Mouse (Mus musculus) right cerebral cortex, postnatal 14 days (tissue): ENCODE measurements around the gene Plcb1.
A peak's percentile ranks its signal among the peaks of the same experiment; 100 is the strongest.
"Not testable (repeated sequence)": the region's sequence is repeated elsewhere in the genome, so short reads cannot be mapped to it uniquely, and the experiment has no call there.

Experiments used
- DNase-seq: peaks from one replicate; pipeline ENCODE4 v3.0.0; 2022

The Plcb1 gene

DNA sequence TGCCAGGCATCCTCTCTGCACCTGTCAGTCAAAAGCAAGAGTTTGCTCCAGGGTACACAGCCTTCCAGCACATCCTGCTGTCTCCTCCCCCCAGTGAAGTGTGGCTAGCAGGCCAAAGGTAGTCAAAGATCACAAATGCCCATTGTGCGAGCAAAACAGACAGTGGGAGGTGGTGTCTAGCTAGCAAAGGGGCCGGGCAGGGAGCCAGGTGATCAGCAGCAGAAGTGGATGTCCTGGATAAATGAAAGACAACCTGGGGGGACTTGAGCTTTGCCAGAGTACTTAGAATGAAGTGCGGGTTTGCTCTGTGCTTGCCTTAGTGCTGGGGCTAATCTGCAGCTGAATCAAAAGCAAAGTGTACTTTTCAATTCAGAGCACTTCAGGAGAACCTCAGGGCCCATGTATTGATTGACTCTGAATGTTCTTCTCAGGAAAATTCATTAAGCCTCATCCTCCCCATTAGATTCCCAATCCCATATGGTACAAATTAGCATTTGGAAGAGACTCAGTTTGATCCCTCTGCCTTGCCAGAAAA lies 191.0 kb downstream of the Plcb1 start:
- peak; percentile 19 for DNase-seq

DNA sequence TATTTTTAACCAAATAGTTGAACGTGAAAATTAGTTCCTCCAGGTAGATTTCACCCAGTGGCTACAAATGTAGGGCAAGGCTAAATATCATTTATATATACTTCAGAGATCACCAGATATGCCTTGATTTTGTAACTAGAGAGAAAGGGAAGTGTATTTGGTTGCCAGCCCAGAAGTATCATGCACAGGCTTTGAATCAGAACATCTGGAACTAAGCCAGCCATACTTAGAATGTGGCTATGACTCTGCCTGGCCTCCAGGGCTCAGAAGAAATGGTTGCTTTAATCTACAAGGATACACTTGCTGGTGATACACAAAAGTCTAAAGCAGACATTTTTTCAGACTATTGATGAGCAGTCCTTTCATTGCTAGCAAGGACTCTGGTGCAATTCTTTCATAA lies 191.8 kb downstream of the Plcb1 start:
- DNase-seq, result no peak

DNA sequence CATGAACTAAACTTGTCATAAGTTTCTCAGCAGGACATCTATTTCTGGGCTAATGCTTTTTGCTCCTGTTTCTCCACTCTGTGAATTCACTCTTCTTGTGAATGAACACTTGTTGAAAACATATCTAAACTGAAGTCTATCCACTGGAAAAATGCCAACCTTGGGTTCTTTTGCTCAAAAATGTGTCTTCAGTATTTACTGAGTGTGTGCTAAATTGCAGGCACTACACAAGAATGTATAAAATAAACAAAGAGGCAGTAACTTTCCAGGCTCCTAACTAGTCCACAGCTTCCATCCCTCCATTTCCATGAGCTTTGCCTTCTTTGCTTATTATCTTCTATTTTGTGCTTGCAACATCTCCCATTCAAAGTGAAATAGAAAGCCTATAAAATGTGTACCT lies 195.5 kb downstream of the Plcb1 start:
- DNase-seq, result no peak

DNA sequence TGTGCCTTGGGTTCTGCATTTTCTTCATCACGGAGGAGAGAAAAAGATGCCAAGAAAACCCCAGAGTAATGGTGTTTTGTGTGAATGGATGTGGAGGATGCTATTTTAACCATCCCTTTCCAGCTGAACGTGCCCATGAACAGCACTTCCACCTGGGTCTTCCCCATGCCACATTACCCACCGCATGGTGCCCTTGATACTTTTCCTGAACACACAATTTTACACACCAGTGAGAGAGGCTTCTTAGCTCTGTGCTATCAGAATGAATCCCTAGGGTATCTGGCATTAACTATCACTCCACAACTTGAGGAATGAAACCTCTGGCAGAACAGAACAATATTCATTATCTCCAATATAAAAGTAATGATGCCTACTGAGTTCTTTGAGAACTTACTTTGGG lies 199.0 kb downstream of the Plcb1 start:
- no peak for DNase-seq

DNA sequence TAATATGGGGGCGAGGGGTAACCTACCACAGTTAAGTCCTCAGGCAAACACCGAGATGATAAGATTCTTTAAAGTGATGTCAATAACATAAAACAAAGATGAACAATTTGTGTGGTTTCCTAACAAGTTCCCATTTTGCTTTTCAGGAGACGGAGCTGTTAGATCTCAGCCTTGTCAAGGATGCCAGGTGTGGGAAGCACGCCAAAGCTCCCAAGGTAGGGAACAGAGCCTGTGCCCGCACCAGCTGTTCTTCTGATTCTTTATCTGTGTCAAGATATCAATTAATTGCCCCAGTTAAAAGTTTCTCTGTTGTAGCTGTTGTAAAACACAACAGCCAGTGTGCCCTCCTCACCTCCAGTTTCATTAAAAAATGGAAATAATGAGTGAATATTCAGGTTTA lies 202.1 kb downstream of the Plcb1 start:
- peak; percentile 21 for DNase-seq

DNA sequence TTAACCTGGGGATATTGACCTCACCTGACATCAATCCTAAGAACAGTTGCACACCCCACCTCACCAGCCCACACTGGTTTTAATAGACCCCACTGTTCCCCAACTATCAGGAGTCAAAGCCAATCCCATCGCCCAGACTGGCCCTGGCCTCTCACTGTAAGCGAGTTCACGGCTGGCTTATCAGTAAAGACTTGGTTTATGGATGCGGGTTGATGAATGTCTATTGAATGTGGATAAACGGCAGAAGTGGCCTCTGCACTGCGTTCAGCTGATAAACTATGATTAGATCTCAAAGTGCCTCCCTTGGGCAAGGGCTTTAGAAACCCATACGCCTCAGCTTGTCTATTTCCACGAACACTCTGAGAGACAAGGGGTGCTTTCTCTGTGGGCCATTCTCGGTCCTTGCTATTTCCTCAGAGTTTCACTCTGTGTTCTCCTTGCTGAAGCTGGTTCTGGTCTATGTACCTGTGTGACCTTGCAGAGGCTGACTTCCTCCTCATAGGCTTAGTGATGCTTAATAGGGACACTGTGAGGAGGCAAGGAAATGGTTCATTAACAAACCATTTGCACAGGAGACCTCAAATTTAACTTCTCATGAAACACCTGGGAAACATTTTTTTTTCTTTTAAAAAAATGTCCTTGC lies 203.9 kb downstream of the Plcb1 start:
- no peak for DNase-seq

DNA sequence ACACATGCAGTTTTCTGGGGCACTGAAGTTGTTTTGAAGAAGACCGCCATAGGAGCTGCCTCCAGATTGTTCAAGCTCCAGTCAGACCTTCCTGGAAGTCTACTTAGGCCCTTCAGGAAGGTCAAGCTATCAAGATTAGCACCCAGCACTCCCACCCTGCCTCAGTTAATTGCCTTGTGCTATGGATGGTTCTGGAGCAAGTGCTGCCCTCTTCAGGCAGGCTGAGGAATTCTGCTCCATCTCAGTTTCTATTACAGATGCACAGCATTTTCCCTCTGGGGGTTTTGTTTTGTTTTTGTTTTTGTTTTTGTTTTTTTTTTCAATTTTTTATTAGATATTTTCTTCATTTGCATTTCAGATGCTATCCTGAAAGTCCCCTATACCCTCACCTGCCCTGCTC lies 221.3 kb downstream of the Plcb1 start:
- DNase-seq, result no peak

DNA sequence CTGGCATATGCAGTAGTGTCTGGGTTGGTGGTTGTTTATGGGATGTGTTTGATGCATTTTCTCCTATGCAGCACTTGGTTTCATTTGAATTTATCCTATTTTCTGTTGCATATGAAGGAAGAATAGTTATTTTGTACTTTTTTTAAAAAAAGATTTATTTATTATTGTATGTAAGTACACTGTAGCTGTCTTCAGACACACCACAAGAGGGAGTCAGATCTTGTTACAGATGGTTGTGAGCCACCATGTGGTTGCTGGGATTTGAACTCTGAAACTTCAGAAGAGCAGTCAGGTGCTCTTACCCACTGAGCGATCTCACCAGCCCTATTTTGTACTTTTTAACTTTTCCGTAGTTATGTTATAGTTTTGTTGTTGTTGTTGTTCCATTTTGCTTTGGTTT lies 222.0 kb downstream of the Plcb1 start:
- not testable (repeated sequence) for DNase-seq

DNA sequence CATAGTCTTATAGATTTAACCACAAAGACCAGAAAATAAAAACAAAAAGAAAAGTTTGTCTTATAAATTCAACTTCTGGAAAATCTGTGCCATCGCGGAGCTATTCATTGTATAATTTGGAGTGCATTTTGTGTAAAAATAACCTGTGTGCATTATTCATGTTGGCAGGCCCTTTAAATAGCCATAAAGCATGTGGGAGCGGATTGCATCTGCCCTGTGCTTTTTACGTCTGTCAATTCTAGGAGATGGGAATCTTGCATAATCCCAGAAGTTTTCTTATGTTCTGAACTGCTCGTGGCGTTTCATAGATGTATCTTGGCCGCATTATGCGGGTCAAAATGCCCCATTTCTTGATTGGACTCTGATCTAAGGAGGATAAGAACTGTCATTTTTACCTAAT lies 224.5 kb downstream of the Plcb1 start:
- no peak for DNase-seq

DNA sequence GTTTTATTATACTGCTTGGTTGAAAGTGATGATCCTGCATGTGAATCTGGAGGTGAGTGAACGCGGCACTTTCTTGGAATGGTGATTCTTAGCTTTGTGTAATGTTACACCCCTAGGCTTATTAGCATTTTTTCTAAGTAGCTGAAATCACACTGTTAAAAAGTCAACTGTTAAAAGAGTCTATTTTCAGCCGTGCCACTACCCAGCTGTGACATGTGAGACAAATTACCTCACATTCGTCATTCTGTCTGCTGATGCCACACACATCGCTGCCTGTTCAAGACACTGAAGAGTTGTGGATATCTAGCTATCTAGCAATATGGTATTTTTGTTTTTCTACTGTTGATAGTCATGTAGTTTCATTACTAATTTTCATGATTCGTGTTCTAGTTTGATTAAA lies 229.6 kb downstream of the Plcb1 start:
- no peak for DNase-seq

DNA sequence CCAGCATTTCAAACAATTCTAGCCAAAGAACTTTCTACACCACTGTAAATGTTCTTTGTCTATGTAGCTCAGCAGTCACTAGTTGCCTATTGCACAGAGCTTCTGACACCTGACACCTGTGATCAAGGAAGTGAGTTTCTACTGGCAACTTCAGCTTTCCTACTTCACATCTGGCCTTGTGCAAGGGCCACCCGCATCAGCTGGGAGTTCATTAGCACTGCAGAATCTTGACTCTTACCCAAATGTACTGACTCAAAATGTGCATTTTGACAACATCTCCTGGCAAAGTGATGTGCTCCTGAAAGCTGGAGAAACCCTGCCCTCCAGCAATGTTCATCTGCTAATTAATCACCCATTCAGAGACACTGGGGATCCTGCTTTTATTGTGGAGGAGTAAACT lies 232.4 kb downstream of the Plcb1 start:
- no peak for DNase-seq

DNA sequence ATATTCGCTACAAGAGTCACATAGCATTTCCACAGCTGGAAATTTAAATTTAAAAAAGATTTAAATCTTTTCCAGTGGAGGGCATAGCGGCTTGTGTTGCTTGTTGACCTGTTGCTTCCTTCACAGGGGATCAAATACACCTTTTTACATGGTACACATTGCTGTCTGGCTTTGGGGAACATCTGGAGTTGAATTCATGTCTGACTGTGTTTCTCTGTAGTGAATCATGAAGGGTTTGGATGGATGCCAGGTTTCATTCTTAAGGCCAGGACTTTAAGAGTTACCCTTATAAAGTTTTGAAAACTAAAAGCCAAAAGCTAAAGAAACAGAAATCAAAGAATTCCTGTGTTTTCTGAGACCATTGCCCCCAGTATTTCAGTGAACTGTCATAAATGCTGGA lies 232.8 kb downstream of the Plcb1 start:
- DNase-seq, result no peak

DNA sequence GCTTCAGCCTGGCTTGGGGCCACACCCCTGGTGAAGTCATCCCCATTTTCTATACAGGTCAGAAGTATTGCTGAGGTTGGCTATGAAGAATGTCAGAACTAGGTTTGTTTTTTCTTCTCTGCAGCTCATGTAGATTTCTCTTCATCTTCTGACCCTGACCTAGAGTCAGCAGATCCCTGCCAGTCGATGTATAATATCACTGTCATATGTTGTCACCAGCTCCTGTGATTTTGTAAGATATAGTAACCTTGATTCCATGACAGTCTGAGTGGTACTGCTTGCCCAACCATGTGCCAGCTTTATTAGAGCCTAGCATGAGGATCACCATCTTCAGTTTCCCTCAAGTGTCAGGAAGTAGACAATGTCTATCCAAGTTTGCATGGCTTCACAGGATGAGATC lies 233.7 kb downstream of the Plcb1 start:
- no peak for DNase-seq

DNA sequence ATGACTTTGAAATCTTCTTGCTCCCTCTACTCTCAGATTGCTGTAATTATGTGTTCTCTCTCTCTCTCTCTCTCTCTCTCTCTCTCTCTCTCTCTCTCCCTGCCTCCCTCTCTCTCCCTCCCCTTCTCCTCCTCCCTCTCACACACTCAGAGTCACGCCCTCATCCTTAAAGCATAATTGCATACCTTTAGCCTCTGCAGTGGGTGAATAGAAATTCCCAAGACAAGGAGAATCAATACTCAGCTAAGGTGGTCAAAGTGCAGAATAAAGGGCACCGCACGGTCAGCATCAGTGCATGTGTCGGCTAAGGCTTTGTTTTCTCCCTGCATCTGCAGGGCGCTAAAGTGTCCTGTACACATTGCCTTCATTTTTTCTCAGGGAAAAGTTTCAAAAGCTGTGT lies 243.4 kb downstream of the Plcb1 start:
- DNase-seq, result no peak

DNA sequence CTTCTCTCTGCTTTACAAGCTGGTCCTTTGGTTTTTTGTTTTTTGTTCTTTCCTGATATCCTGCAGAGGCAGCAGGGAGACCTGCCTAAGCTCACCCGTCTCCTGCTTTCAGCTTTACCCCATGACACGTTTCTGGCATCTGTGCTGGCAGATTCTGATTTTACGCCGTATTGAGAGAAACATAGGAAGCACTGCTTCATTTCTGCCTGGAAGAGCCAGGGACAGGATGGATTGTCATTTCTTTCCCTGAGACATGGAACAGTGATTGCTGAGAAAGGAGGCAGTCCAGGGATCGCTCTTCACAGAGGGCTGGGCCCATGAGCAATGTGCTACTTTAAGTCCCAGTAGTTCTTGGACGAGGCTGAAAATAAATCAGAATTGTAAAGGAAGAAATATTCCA lies 243.8 kb downstream of the Plcb1 start:
- no peak for DNase-seq

DNA sequence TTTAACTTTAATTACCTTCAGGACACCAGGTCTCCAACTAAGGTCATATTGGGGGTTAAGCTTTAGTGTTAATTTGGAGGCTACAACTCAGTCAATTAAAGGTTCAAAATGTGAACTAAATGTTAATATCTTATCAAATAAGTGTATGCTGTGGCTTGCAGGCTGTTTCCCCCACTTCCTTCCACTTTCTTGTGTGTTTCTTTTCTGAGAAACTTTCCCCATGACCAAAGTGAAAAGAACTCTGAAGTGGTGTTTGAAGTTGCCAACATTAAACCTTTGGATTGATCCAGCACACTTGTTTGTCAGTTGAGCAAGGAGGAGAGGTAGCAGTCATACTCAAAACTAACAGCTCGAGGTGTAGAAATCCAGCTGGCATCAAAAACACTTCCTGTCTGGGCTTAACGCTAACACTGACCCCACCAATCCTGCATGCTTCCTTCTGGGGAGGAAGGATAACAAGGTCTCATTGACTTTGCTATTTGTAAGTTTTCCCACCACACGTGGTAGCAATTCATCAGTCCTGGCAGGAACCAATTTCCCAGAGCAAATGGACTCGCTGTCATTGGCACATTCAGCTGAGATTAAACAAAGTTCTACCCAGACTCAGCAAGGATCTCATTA lies 249.9 kb downstream of the Plcb1 start:
- DNase-seq, result no peak

DNA sequence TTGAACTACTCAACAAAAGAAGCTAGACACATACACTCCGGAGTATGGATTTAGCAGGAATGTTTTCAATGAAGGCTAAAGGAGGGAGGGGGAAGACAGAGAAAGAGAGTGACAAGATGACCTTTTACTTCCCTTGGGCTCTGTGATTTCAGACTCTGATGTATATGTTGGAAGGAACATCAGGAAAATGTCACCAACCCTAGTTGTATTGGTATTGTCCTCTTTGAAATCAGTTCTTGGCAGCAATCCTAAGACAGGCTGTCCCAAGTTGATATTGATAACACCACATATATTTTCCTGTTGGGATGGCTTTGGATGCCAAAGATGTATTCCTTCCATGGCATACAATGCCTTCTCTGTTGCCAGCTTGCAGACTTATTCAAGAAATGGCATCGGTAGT lies 262.9 kb downstream of the Plcb1 start:
- DNase-seq, result no peak

DNA sequence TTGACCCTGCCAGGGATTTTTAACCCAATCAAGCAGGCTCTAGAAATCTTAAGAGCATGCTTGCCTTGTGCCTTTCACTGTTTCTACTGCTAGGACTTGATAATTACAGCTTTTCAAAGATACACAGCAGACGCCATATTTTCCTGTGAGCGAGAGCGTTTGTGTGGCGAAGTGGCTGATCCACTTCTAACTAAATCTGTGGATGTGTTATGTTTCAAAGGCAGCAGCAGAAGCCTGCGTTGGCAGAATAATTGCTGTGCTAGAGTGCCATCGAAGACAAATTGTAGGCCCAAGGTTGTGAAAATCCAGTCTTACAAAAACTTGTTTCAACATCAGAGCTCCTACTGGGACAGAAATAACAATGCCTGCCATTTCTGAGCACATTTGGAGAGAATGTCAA lies 263.4 kb downstream of the Plcb1 start:
- no peak for DNase-seq

DNA sequence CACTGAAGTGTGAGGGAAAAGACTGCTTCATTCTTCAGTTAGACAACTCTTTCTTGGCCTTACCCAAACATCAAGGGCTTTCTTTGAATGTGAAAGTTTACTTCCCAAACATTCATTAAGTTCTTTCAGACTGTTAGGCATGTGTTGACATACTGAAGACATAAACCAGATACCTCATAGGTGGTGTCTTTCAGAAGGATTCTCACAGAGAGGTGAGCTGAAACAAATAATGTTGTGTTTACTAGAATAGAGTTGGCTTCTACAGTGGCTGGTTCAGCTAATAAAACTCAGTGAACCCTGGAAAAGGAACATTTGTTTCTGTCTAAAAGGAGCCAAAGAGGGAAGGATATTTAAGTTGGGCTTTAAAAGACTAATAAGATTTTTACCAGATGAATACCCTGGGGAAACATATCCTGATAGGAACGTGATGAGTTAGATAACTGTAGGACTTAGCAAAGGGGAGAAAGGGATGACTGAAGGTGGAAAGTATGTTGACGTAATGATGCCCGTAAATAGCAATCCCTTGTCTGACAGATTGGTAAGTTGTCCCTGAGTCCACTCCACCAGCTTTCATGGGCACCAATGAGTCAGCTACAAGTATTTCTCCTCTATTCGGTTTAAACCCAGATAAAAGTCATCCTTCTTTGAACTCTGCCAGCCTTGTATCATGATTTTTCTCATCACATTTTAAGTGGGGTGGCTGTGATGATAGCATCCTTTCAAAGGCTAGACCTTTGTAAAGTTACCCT lies 265.8 kb downstream of the Plcb1 start:
- DNase-seq, result no peak

DNA sequence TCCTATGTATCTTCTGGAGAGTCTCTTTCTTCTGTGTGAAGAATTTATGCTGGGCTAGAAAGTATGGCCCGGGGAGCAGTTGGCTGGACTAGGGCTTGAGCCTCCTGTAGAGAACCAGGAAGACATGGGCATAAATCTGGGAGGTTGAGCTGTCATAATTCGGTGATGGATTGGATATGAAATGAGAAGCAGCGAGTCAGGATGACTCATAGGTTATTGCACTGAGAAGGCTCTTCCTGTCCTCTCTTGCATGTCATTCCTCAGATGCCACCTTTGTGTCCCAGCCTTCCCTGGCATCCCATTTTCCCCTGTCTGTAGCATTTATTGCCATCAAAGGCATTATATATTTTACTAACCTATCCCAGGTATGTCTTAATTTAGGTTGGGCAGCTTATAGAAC lies 267.5 kb downstream of the Plcb1 start:
- no peak for DNase-seq

DNA sequence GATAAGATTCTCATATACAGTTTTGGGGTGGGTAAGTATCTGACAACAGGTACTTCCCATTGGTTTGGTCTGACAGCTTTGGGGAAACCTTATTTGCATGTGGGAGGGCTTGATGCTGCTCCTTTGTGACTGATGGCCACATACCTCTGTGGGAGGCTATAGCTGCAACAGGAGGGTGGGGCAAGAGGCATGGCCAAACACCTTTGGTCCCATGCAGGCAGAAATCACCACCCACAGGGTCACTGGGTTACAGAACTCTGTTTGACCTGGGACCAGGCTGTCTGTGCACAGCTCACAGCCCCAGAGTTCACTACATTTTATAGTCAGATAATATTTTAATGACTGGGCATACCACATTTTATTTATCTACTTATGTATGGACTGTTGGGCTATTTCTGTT lies 281.6 kb downstream of the Plcb1 start:
- no peak for DNase-seq

DNA sequence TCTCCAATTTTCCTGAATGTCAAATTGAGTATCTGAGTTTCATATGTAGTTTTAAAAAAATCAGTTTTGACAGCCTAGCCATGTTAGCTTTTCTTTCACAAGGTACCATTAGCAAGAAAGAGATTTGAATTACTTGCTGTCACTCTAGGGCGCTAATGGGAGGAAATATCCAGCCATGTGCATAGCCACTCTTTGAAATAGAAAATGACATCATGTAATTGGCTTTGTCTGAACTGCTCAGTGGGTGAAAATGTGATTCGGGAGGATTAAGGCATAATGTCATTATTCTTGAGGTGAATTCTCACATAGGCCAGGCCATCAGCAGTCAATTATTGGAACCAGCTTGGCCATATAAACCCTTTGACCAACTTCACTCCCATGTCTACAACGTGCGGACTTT lies 285.5 kb downstream of the Plcb1 start:
- DNase-seq, result no peak

DNA sequence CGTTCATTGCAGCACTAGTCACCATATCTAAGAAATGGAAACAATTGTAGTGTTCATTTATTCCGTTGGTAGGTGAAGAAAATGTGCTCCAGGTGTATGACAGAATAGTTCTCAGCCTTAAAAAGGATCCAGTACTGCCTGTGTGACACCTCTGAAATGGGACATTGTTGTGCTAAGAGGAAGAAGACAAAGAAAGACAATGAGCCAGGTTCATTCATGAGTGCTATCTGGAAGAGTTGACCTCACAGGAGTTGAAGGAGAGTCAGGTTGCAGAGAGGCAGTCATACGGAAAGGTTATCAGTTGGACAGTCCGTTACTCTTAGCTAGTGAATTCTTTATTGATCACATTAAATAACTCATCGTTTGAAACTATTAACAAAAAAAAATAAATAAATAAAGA lies 286.6 kb downstream of the Plcb1 start:
- DNase-seq, result no peak

DNA sequence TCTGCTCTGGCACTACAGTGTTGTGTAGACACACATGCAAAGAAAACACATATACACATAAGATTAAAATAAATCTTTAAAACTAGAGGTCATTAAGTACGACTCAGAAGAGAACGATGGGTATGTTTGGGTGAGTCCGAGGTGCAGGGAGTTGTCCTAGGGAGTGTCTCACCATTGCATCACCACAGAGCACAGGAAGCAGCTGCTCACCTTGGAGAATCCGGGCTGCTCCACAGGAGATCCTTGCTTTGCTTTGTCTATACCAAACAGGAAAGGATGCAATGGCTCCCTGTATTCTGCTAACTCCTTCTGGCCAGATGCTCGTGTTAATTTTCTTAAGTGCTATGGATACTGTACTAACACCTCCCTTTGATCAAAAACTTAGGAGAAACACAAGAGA lies 287.1 kb downstream of the Plcb1 start:
- no peak for DNase-seq
